Mouse (Mus musculus) gastrocnemius, postnatal 25 days (tissue): ENCODE data around the gene G6pc3. TPM values are rescaled to one million over a fixed set of nuclear protein-coding genes. Genes with fewer than 3 reads are reported as not detected.

Experiments
- DNase-seq: peaks from one replicate; pipeline ENCODE4 v3.0.0; 2022
- total RNA-seq, 2 experiments: library from RNA; stranded (reverse); gene quantifications; 1 replicate in 1 of 2; 2 replicates in 1 of 2; pipeline ENCODE4 v1.2.3; 2021

Gene G6pc3
- total RNA-seq, 2 experiments from 2014 or later: 37.8 to 44.5 TPM

- DNase-seq: no peak
Observed at GRCm38 (mm10) chr11:102186235-102186634, 3.2 kb upstream of the G6pc3 start.

GRCm38 (mm10) chr11:102188980-102189379, 440 bp upstream of the G6pc3 start:
- no peak for DNase-seq

- no peak for DNase-seq
Observed at GRCm38 (mm10) chr11:102190848-102191247, 1.4 kb downstream of the G6pc3 start.

GRCm38 (mm10) chr11:102193657-102194440, 4.4 kb downstream of the G6pc3 start:
- no peak for DNase-seq

GRCm38 (mm10) chr11:102196018-102196797, 6.8 kb downstream of the G6pc3 start:
- DNase-seq: no peak

- no peak for DNase-seq
Observed at GRCm38 (mm10) chr11:102198245-102198644, 8.8 kb downstream of the G6pc3 start.

GRCm38 (mm10) chr11:102199856-102200255, 10.4 kb downstream of the G6pc3 start:
- no peak for DNase-seq

- no peak for DNase-seq
Observed at GRCm38 (mm10) chr11:102201408-102201821, 12.0 kb downstream of the G6pc3 start.

- DNase-seq: no peak
Observed at GRCm38 (mm10) chr11:102206481-102206880, 17.1 kb downstream of the G6pc3 start.

GRCm38 (mm10) chr11:102207825-102208777, 18.7 kb downstream of the G6pc3 start:
- DNase-seq: no peak

- no peak for DNase-seq
Observed at GRCm38 (mm10) chr11:102208846-102209245, 19.4 kb downstream of the G6pc3 start.

GRCm38 (mm10) chr11:102209742-102210141, 20.3 kb downstream of the G6pc3 start:
- DNase-seq: no peak

GRCm38 (mm10) chr11:102210185-102210584, 20.8 kb downstream of the G6pc3 start:
- DNase-seq: no peak

GRCm38 (mm10) chr11:102211011-102211410, 21.6 kb downstream of the G6pc3 start:
- no peak for DNase-seq

GRCm38 (mm10) chr11:102211936-102212341, 22.5 kb downstream of the G6pc3 start:
- peak; percentile 76 for DNase-seq

GRCm38 (mm10) chr11:102214430-102215156, 25.2 kb downstream of the G6pc3 start:
- no peak for DNase-seq

GRCm38 (mm10) chr11:102215511-102215910, 26.1 kb downstream of the G6pc3 start:
- no peak for DNase-seq

- peak; percentile 84 for DNase-seq
Observed at GRCm38 (mm10) chr11:102216056-102216885, 26.9 kb downstream of the G6pc3 start.

GRCm38 (mm10) chr11:102216886-102217240, 27.4 kb downstream of the G6pc3 start:
- DNase-seq: no peak

GRCm38 (mm10) chr11:102217396-102217795, 28.0 kb downstream of the G6pc3 start:
- DNase-seq: no peak
